Mouse (Mus musculus) C2C12 (cell line): Measurements from ENCODE around the gene Zfp2.

ENCODE experiments used
- CTCF ChIP-seq: IDR thresholded peaks from one replicate; pipeline ENCODE4 v1.5.1; 2011; ENCODE audit not compliant: control insufficient read depth, insufficient read depth, insufficient read length
- MAX ChIP-seq: IDR thresholded peaks from one replicate; pipeline ENCODE4 v1.6.1; 2011; ENCODE audit warnings: mild to moderate bottlenecking, control low read depth
- USF1 ChIP-seq: IDR thresholded peaks from one replicate; pipeline ENCODE4 v1.6.1; 2011; ENCODE audit warnings: low read depth, mild to moderate bottlenecking, control low read depth, moderate library complexity

GRCm38 (mm10) chr11:50942386-50942785 is 26.4 kb upstream of the Zfp2 start:
- TF ChIP-seq CTCF (no peak), USF1 (no peak), MAX (no peak)
